Mouse (Mus musculus): Measurements from ENCODE around the gene Olfr1167. TPM values are rescaled to one million over a fixed set of nuclear protein-coding genes. Genes with fewer than 3 reads are reported as not detected.
"Not testable (repeated sequence)": the region's sequence is repeated elsewhere in the genome, so short reads cannot be mapped to it uniquely, and the experiment has no call there.

The Olfr1167 gene
- not detected in 2 replicates for polyA plus RNA-seq (2015; fragmentation: Nextera tagmentation; extraction: Ambion mirVana)

DNA sequence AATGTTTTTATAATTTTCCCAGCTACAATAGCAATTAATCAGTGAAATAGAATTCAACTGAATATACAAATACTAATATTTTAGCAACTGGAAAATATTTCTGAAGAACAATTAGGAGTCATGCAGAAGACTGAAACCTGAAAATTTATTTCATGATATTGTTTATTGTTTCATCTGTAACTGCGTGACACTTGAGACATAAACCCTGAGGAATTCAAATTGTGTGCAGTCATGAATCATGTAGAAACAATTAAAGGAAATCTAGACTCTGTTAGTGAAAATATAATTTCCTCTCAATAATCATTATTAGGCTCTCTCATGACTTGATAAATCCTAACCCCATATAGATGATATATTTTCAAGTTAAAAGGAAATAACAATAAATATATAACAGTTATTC is at the start of gene Olfr1167:
TSS of gene Olfr1167 (minus strand) at position 101 of the 400 bp plus-strand sequence.
- H3K36me3 ChIP-seq (ENCODE audit: control insufficient read depth, insufficient read depth, low read length); H3K4me3 ChIP-seq (ENCODE audit: low read length); H3K27me3 ChIP-seq (replicated peaks; ENCODE audit: control insufficient read depth, insufficient read depth, low read length); H3K4me2 ChIP-seq (ENCODE audit: low read depth, low read length); H3K4me1 ChIP-seq (ENCODE audit: control insufficient read depth, insufficient read depth, low read length); ATAC-seq; H3K27ac ChIP-seq (ENCODE audit: low read length); H3K9ac ChIP-seq (ENCODE audit: low read depth, low read length); H3K9me3 ChIP-seq (ENCODE audit: control insufficient read depth, low read length): not testable (repeated sequence)
- 75% methylated on average over 1 of the region's 1 CpGs for WGBS

DNA sequence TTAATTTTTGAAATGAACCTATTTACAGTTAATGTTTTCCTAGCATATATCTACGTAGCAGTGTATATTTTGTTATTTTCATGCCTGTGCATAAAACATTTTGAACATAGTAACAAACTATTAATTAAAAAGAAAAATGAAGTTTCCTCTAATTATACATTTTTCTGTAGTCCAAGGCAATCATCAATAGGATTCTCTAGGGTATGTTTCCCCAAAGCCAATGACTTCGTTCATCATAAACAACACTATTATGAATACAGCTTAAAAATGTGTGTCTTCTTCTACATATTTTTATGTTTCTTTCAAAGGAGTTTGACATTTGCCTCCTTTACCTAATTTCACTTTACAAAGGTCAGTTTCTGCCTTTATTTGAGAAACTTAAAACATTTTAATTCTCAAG is 26.6 kb upstream of the Olfr1167 start, which contains the start of gene Olfr1168:
TSS of gene Olfr1168 (plus strand) at position 301 of the 400 bp plus-strand sequence.
- H3K27me3 ChIP-seq (replicated peaks; ENCODE audit: control insufficient read depth, insufficient read depth, low read length) = no peaks in the 10 kb centered on the region
- ATAC-seq = no peak
- no peaks in the 10 kb centered on the region for H3K9me3 ChIP-seq (ENCODE audit: control insufficient read depth, low read length)
- H3K4me1 ChIP-seq (ENCODE audit: control insufficient read depth, insufficient read depth, low read length) = no peaks in the 10 kb centered on the region
- H3K27ac ChIP-seq (ENCODE audit: low read length) = no peak within 1 kb of the TSS
- no peaks in the 10 kb centered on the region for H3K36me3 ChIP-seq (ENCODE audit: control insufficient read depth, insufficient read depth, low read length)
- H3K9ac ChIP-seq (ENCODE audit: low read depth, low read length) = no peak within 1 kb of the TSS
- H3K4me3 ChIP-seq (ENCODE audit: low read length) = no peak within 1 kb of the TSS
- 84% methylated on average over 2 of the region's 2 CpGs for WGBS
- no peak within 1 kb of the TSS for H3K4me2 ChIP-seq (ENCODE audit: low read depth, low read length)

DNA sequence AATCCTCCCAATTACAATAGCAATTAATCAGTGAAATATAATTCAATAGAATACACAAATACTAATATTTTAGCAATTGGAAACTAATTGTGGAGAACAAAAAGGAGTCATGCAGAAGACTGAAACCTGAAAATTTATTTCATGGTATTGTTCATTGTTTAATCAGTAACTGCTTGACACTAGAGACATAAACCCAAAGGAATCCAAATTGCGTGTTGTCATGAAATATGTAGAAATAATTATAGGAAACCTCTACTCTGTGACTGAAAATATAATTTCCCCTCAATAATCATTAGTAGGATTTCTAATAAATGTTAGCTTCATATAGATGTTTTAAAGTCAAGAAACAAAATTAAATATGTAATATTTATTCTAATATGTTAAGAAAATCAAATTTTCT is 26.8 kb downstream of the Olfr1167 start, which contains the start of gene Olfr1166:
TSS of gene Olfr1166 (minus strand) at position 101 of the 400 bp plus-strand sequence.
- Histone ChIP-seq H3K9ac (ENCODE audit: low read depth, low read length) (no peak within 1 kb of the TSS), H3K36me3 (ENCODE audit: control insufficient read depth, insufficient read depth, low read length) (no peaks in the 10 kb centered on the region), H3K4me1 (ENCODE audit: control insufficient read depth, insufficient read depth, low read length) (no peaks in the 10 kb centered on the region), H3K27ac (ENCODE audit: low read length) (no peak within 1 kb of the TSS), H3K9me3 (ENCODE audit: control insufficient read depth, low read length) (no peaks in the 10 kb centered on the region), H3K4me3 (ENCODE audit: low read length) (no peak within 1 kb of the TSS), H3K27me3 (replicated peaks; ENCODE audit: control insufficient read depth, insufficient read depth, low read length) (no peaks in the 10 kb centered on the region), H3K4me2 (ENCODE audit: low read depth, low read length) (no peak within 1 kb of the TSS)
- ATAC-seq = no peak
- WGBS = 85% methylated on average over 1 of the region's 1 CpGs

Other genes with a start within 250 kb of the Olfr1167 start
- not detected in 2 replicates for gene Olfr1155, start 210.1 kb downstream of the Olfr1167 start, polyA plus RNA-seq (2015; fragmentation: Nextera tagmentation; extraction: Ambion mirVana)
- gene Olfr1156, start 202.1 kb downstream of the Olfr1167 start, polyA plus RNA-seq (2015; fragmentation: Nextera tagmentation; extraction: Ambion mirVana) = not detected in 2 replicates
- not detected in 2 replicates for gene Olfr1157, start 186.9 kb downstream of the Olfr1167 start, polyA plus RNA-seq (2015; fragmentation: Nextera tagmentation; extraction: Ambion mirVana)
- gene Olfr74, start 180.5 kb downstream of the Olfr1167 start, polyA plus RNA-seq (2015; fragmentation: Nextera tagmentation; extraction: Ambion mirVana) = not detected in 2 replicates
- not detected in 2 replicates for gene Olfr1158, start 165.1 kb downstream of the Olfr1167 start, polyA plus RNA-seq (2015; fragmentation: Nextera tagmentation; extraction: Ambion mirVana)
- not detected in 2 replicates for gene Olfr1160, start 146.9 kb downstream of the Olfr1167 start, polyA plus RNA-seq (2015; fragmentation: Nextera tagmentation; extraction: Ambion mirVana)
- not detected in 2 replicates for gene Olfr1161, start 132.4 kb downstream of the Olfr1167 start, polyA plus RNA-seq (2015; fragmentation: Nextera tagmentation; extraction: Ambion mirVana)
- gene Olfr73, start 117.5 kb downstream of the Olfr1167 start, polyA plus RNA-seq (2015; fragmentation: Nextera tagmentation; extraction: Ambion mirVana) = 0.07 TPM in 1 of 2 replicates, not detected in the other
- not detected in 2 replicates for gene Olfr1162, start 104.1 kb downstream of the Olfr1167 start, polyA plus RNA-seq (2015; fragmentation: Nextera tagmentation; extraction: Ambion mirVana)
- not detected in 2 replicates for gene Olfr1163, start 83.4 kb downstream of the Olfr1167 start, polyA plus RNA-seq (2015; fragmentation: Nextera tagmentation; extraction: Ambion mirVana)
- not detected in 2 replicates for gene Olfr1164, start 61.2 kb downstream of the Olfr1167 start, polyA plus RNA-seq (2015; fragmentation: Nextera tagmentation; extraction: Ambion mirVana)
- gene Olfr1166, start 26.9 kb downstream of the Olfr1167 start, polyA plus RNA-seq (2015; fragmentation: Nextera tagmentation; extraction: Ambion mirVana) = not detected in 2 replicates
- gene Olfr1168, start 26.7 kb upstream of the Olfr1167 start, polyA plus RNA-seq (2015; fragmentation: Nextera tagmentation; extraction: Ambion mirVana) = not detected in 2 replicates
- gene Olfr1170, start 73.1 kb upstream of the Olfr1167 start, polyA plus RNA-seq (2015; fragmentation: Nextera tagmentation; extraction: Ambion mirVana) = not detected in 2 replicates
- gene Olfr1173, start 124.7 kb upstream of the Olfr1167 start, polyA plus RNA-seq (2015; fragmentation: Nextera tagmentation; extraction: Ambion mirVana) = not detected in 2 replicates
- gene Olfr1174-ps, start 159.9 kb upstream of the Olfr1167 start, polyA plus RNA-seq (2015; fragmentation: Nextera tagmentation; extraction: Ambion mirVana) = 0.11 TPM in 1 of 2 replicates, not detected in the other
- not detected in 2 replicates for gene Olfr1175-ps, start 172.0 kb upstream of the Olfr1167 start, polyA plus RNA-seq (2015; fragmentation: Nextera tagmentation; extraction: Ambion mirVana)
- not detected in 2 replicates for gene Olfr1176, start 181.5 kb upstream of the Olfr1167 start, polyA plus RNA-seq (2015; fragmentation: Nextera tagmentation; extraction: Ambion mirVana)
- not detected in 2 replicates for gene Olfr1177-ps, start 191.3 kb upstream of the Olfr1167 start, polyA plus RNA-seq (2015; fragmentation: Nextera tagmentation; extraction: Ambion mirVana)
- not detected in 2 replicates for gene Olfr1178, start 231.9 kb upstream of the Olfr1167 start, polyA plus RNA-seq (2015; fragmentation: Nextera tagmentation; extraction: Ambion mirVana)

Measured in intestine, embryonic 16.5 days (tissue).